10 mouse cellular contexts compared by ENCODE assay signal in genomic region chr16:8667814-8668213, GRCm38 (mm10). TPM values are rescaled to one million over a fixed set of nuclear protein-coding genes. Genes with fewer than 3 reads are reported as not detected.
DNase-seq lines count a peak whose midpoint lies in the region; ATAC-seq and TF ChIP-seq lines count a peak whose summit lies in the region.
"Had no signal": no experiment of that assay in that cellular context is flagged by ENCODE, and none has a peak within 500 bp of the region (broad histone marks: within the 10 kb centered on the region; RNA-seq: fewer than 3 reads in every experiment).

No protein-coding gene starts in this region.

- H3K27ac ChIP-seq in forebrain, embryonic 10.5 days, result peak overlapping the region; percentile 44
- no peak overlapping the region for H3K27ac ChIP-seq in forebrain, embryonic 11.5 days (ENCODE audit: low read depth, low read length)
- no peak overlapping the region for H3K27ac ChIP-seq in neural tube, embryonic 12.5 days
- H3K27ac ChIP-seq in limb, embryonic 10.5 days, result peak overlapping the region; percentile 40; the same call in 1 of the 2 replicates
- peak overlapping the region; percentile 53 for H3K27ac ChIP-seq in stomach, postnatal 0 days (replicated peaks)

- no peak for ATAC-seq in forebrain, embryonic 11.5 days (replicated peaks; ENCODE audit: low FRiP score)
- no peak for ATAC-seq in neural tube, embryonic 12.5 days (ENCODE audit: low FRiP score, low read depth)
- ATAC-seq in stomach, postnatal 0 days (ENCODE audit: low FRiP score, low TSS enrichment), result no peak
- ATAC-seq in inflammation-experienced regulatory T-cells, adult 6 months, result no peak

- TF ChIP-seq CTCF in stomach, postnatal 0 days (IDR thresholded peaks at IDR 0.05; ENCODE audit: low read depth), result no peak

- no peaks in the 10 kb centered on the region for H3K9me3 ChIP-seq in forebrain, embryonic 10.5 days
- no peaks in the 10 kb centered on the region for H3K9me3 ChIP-seq in forebrain, embryonic 11.5 days (ENCODE audit: control insufficient read depth, low read length)
- H3K9me3 ChIP-seq in neural tube, embryonic 12.5 days, result no peaks in the 10 kb centered on the region
- H3K9me3 ChIP-seq in limb, embryonic 10.5 days (replicated peaks), result no peaks in the 10 kb centered on the region
- no peaks in the 10 kb centered on the region for H3K9me3 ChIP-seq in stomach, postnatal 0 days (ENCODE audit: control insufficient read depth, low read length)

- TF ChIP-seq EP300 in stomach, postnatal 0 days (optimal IDR thresholded peaks at IDR 0.05), result no peak

- H3K4me1 ChIP-seq in forebrain, embryonic 10.5 days, result peaks cover 65% of the 10 kb centered on the region
- peaks cover 11% of the 10 kb centered on the region for H3K4me1 ChIP-seq in forebrain, embryonic 11.5 days (replicated peaks; ENCODE audit: control insufficient read depth, insufficient read depth, low read length)
- peaks cover 70% of the 10 kb centered on the region for H3K4me1 ChIP-seq in neural tube, embryonic 12.5 days
- peaks cover 54% of the 10 kb centered on the region for H3K4me1 ChIP-seq in limb, embryonic 10.5 days
- peaks cover 20% of the 10 kb centered on the region for H3K4me1 ChIP-seq in stomach, postnatal 0 days (replicated peaks; ENCODE audit: control insufficient read depth, insufficient read depth)

- 69% methylated on average over 4 of the region's 4 CpGs for WGBS in forebrain, embryonic 10.5 days
- 75% methylated on average over 4 of the region's 4 CpGs for WGBS in forebrain, embryonic 11.5 days
- 72% methylated on average over 4 of the region's 4 CpGs for WGBS in neural tube, embryonic 12.5 days
- 88% methylated on average over 4 of the region's 4 CpGs for WGBS in limb, embryonic 10.5 days
- 55% methylated on average over 4 of the region's 4 CpGs for WGBS in stomach, postnatal 0 days

- no peak overlapping the region for H3K4me2 ChIP-seq in forebrain, embryonic 11.5 days (ENCODE audit: low read depth, low read length, severe bottlenecking)
- peak overlapping the region; percentile 21 for H3K4me2 ChIP-seq in neural tube, embryonic 12.5 days (replicated peaks)
- no peak overlapping the region for H3K4me2 ChIP-seq in stomach, postnatal 0 days (replicated peaks; ENCODE audit: low read depth)

- no peak for DNase-seq in forebrain, embryonic 10.5 days (ENCODE audit: extremely low spot score, low spot score)
- no peak for DNase-seq in forebrain, embryonic 11.5 days (ENCODE audit: low spot score)
- DNase-seq in neural tube, embryonic 10.5 days (ENCODE audit: extremely low spot score, low spot score), result no peak
- no peak for DNase-seq in limb, embryonic 10.5 days (ENCODE audit: low spot score)
- DNase-seq in stomach, postnatal 0 days (ENCODE audit: low spot score), result no peak
- DNase-seq in spleen, postnatal 4 days (ENCODE audit: low spot score in 2 of 2), result no peak
- DNase-seq: embryo, embryonic 11 days; thymus, postnatal 25 days had no signal

- H3K9ac ChIP-seq in forebrain, embryonic 11.5 days (ENCODE audit: low read length), result no peak overlapping the region
- H3K9ac ChIP-seq in neural tube, embryonic 12.5 days, result peak overlapping the region; percentile 33; the same call in 1 of the 2 replicates
- peak overlapping the region; percentile 43; the same call in 1 of the 2 replicates for H3K9ac ChIP-seq in stomach, postnatal 0 days (ENCODE audit: low read length)

- H3K27me3 ChIP-seq in forebrain, embryonic 10.5 days (ENCODE audit: poor library complexity, severe bottlenecking), result peaks cover 6% of the 10 kb centered on the region
- H3K27me3 ChIP-seq in forebrain, embryonic 11.5 days (ENCODE audit: control insufficient read depth, insufficient read depth, low read length), result no peaks in the 10 kb centered on the region
- no peaks in the 10 kb centered on the region for H3K27me3 ChIP-seq in neural tube, embryonic 12.5 days (replicated peaks)
- peaks cover 2% of the 10 kb centered on the region for H3K27me3 ChIP-seq in limb, embryonic 10.5 days (ENCODE audit: low read depth, poor library complexity, severe bottlenecking)
- H3K27me3 ChIP-seq in stomach, postnatal 0 days (ENCODE audit: control insufficient read depth, insufficient read depth, low read length), result no peaks in the 10 kb centered on the region

- H3K36me3 ChIP-seq in forebrain, embryonic 10.5 days (replicated peaks), result peaks cover 52% of the 10 kb centered on the region
- no peaks in the 10 kb centered on the region for H3K36me3 ChIP-seq in forebrain, embryonic 11.5 days (ENCODE audit: control insufficient read depth, insufficient read depth, low read length)
- peaks cover 30% of the 10 kb centered on the region for H3K36me3 ChIP-seq in neural tube, embryonic 12.5 days
- peaks cover 57% of the 10 kb centered on the region for H3K36me3 ChIP-seq in limb, embryonic 10.5 days
- H3K36me3 ChIP-seq in stomach, postnatal 0 days (ENCODE audit: control insufficient read depth, insufficient read depth, low read length), result no peaks in the 10 kb centered on the region; the same call in 1 of the 2 replicates

- H3K4me3 ChIP-seq in forebrain, embryonic 10.5 days, result no peak overlapping the region; the same call in 1 of the 2 replicates
- H3K4me3 ChIP-seq in forebrain, embryonic 11.5 days (ENCODE audit: low read depth, low read length), result no peak overlapping the region
- no peak overlapping the region for H3K4me3 ChIP-seq in neural tube, embryonic 12.5 days
- no peak overlapping the region for H3K4me3 ChIP-seq in limb, embryonic 10.5 days
- H3K4me3 ChIP-seq in stomach, postnatal 0 days (ENCODE audit: low read depth, low read length), result no peak overlapping the region

RNA-seq across cellular contexts. Expression of gene Carhsp1, which starts 4.1 kb away (rescaled TPM):
- 137 and 143 TPM in 2 replicates for polyA plus RNA-seq in forebrain, embryonic 10.5 days (2016; fragmentation: Nextera tagmentation; extraction: Ambion mirVana)
- polyA plus RNA-seq in forebrain, embryonic 11.5 days (2014; fragmentation: Nextera tagmentation; extraction: Ambion mirVana), result 55.9 and 62.2 TPM in 2 replicates
- 254 and 261 TPM in 2 replicates for polyA plus RNA-seq in neural tube, embryonic 12.5 days (2016; fragmentation: Nextera tagmentation; extraction: Ambion mirVana)
- 152 and 166 TPM in 2 replicates for polyA plus RNA-seq in limb, embryonic 10.5 days (2016; fragmentation: Nextera tagmentation; extraction: Ambion mirVana)
- polyA plus RNA-seq in stomach, postnatal 0 days (2015; fragmentation: Nextera tagmentation; extraction: Ambion mirVana), result 53.1 and 53.8 TPM in 2 replicates
- polyA plus RNA-seq in inflammation-experienced regulatory T-cells, adult 6 months (2017; shearing (Covaris generic)), result 10 to 100 TPM; 14.0 to 53.9 (median 14.9) TPM

RNA-seq across cellular contexts. Expression of gene Gm5767, which starts 12.8 kb away (rescaled TPM):
- polyA plus RNA-seq in forebrain, embryonic 10.5 days (2016; fragmentation: Nextera tagmentation; extraction: Ambion mirVana), result 0.26 TPM in 1 of 2 replicates, not detected in the other
- not detected in 2 replicates for polyA plus RNA-seq in forebrain, embryonic 11.5 days (2014; fragmentation: Nextera tagmentation; extraction: Ambion mirVana)
- polyA plus RNA-seq in neural tube, embryonic 12.5 days (2016; fragmentation: Nextera tagmentation; extraction: Ambion mirVana), result not detected in 2 replicates
- not detected in 2 replicates for polyA plus RNA-seq in limb, embryonic 10.5 days (2016; fragmentation: Nextera tagmentation; extraction: Ambion mirVana)
- polyA plus RNA-seq in stomach, postnatal 0 days (2015; fragmentation: Nextera tagmentation; extraction: Ambion mirVana), result not detected in 2 replicates
- not detected for polyA plus RNA-seq in inflammation-experienced regulatory T-cells, adult 6 months (2017; shearing (Covaris generic))

RNA-seq across cellular contexts. Expression of gene Tmem186, which starts 30.3 kb away (rescaled TPM):
- 27.1 and 27.5 TPM in 2 replicates for polyA plus RNA-seq in forebrain, embryonic 10.5 days (2016; fragmentation: Nextera tagmentation; extraction: Ambion mirVana)
- 19.9 and 20.8 TPM in 2 replicates for polyA plus RNA-seq in forebrain, embryonic 11.5 days (2014; fragmentation: Nextera tagmentation; extraction: Ambion mirVana)
- polyA plus RNA-seq in neural tube, embryonic 12.5 days (2016; fragmentation: Nextera tagmentation; extraction: Ambion mirVana), result 22.7 and 24.2 TPM in 2 replicates
- polyA plus RNA-seq in limb, embryonic 10.5 days (2016; fragmentation: Nextera tagmentation; extraction: Ambion mirVana), result 22.9 and 26.0 TPM in 2 replicates
- polyA plus RNA-seq in stomach, postnatal 0 days (2015; fragmentation: Nextera tagmentation; extraction: Ambion mirVana), result 11.1 and 11.8 TPM in 2 replicates
- 10 to 100 TPM in 2 of 3 experiments, 1 to 10 TPM in 1; 8.0 to 12.6 (median 12.5) TPM for polyA plus RNA-seq in inflammation-experienced regulatory T-cells, adult 6 months (2017; shearing (Covaris generic))

RNA-seq across cellular contexts. Expression of gene Pmm2, which starts 30.3 kb away (rescaled TPM):
- polyA plus RNA-seq in forebrain, embryonic 10.5 days (2016; fragmentation: Nextera tagmentation; extraction: Ambion mirVana), result 49.8 and 54.4 TPM in 2 replicates
- polyA plus RNA-seq in forebrain, embryonic 11.5 days (2014; fragmentation: Nextera tagmentation; extraction: Ambion mirVana), result 43.8 and 44.8 TPM in 2 replicates
- polyA plus RNA-seq in neural tube, embryonic 12.5 days (2016; fragmentation: Nextera tagmentation; extraction: Ambion mirVana), result 47.3 and 49.3 TPM in 2 replicates
- 54.6 and 61.2 TPM in 2 replicates for polyA plus RNA-seq in limb, embryonic 10.5 days (2016; fragmentation: Nextera tagmentation; extraction: Ambion mirVana)
- 74.2 and 74.9 TPM in 2 replicates for polyA plus RNA-seq in stomach, postnatal 0 days (2015; fragmentation: Nextera tagmentation; extraction: Ambion mirVana)
- 100 to 1,000 TPM in 1 of 3 experiments, 10 to 100 TPM in 2; 89.9 to 115 (median 99.3) TPM for polyA plus RNA-seq in inflammation-experienced regulatory T-cells, adult 6 months (2017; shearing (Covaris generic))

Comparison
In these comparisons a context has a peak if more than half of its experiments do, and no peak if none do; other contexts are left out.
1. H3K27ac ChIP-seq: peak in forebrain, embryonic 10.5 days (single experiment), limb, embryonic 10.5 days (single experiment) and stomach, postnatal 0 days (single experiment); none in forebrain, embryonic 11.5 days (single experiment) and neural tube, embryonic 12.5 days (single experiment).